Mouse (Mus musculus) embryonic facial prominence, embryonic 13.5 days (tissue): ENCODE results near the gene Cpsf3. TPM values are rescaled to one million over a fixed set of nuclear protein-coding genes. Genes with fewer than 3 reads are reported as not detected.

Experiments used
- ATAC-seq: fragments of 200-750 bp; cut with Nextera tagmentation; 2 replicates; pipeline ENCODE4 v1.8.0; 2017; ENCODE audit warnings: low read depth; ENCODE audit not compliant: insufficient number of reproducible peaks, insufficient read depth, low FRiP score, low TSS enrichment
- H3K27ac ChIP-seq: fragments of 300-500 bp; sonication (generic); 2 replicates; pipeline ENCODE4 v1.5.1; 2015; ENCODE audit warnings: moderate library complexity, mild to moderate bottlenecking, inconsistent platforms
- H3K27me3 ChIP-seq: fragments of 300-500 bp; sonication (generic); 2 replicates; pipeline ENCODE4 v1.6.1; 2015; ENCODE audit warnings: mild to moderate bottlenecking, inconsistent platforms
- H3K36me3 ChIP-seq: fragments of 300-500 bp; sonication (generic); 2 replicates; pipeline ENCODE4 v1.6.1; 2015; ENCODE audit warnings: mild to moderate bottlenecking, inconsistent platforms
- H3K4me1 ChIP-seq: fragments of 300-500 bp; sonication (generic); 2 replicates; pipeline ENCODE4 v1.6.1; 2015; ENCODE audit warnings: inconsistent platforms
- H3K4me2 ChIP-seq: fragments of 300-500 bp; sonication (generic); 2 replicates; pipeline ENCODE4 v1.6.1; 2015; ENCODE audit warnings: moderate library complexity, mild to moderate bottlenecking, inconsistent platforms
- H3K4me3 ChIP-seq: fragments of 300-500 bp; sonication (generic); 2 replicates; pipeline ENCODE4 v1.5.1; 2015; ENCODE audit warnings: mild to moderate bottlenecking, inconsistent platforms
- H3K9ac ChIP-seq: fragments of 300-500 bp; sonication (generic); 2 replicates; pipeline ENCODE4 v1.6.1; 2015; ENCODE audit warnings: mild to moderate bottlenecking, inconsistent platforms
- H3K9me3 ChIP-seq: fragments of 300-500 bp; sonication (generic); 2 replicates; pipeline ENCODE4 v1.6.1; 2016; ENCODE audit warnings: inconsistent platforms
- WGBS: fragments of 180-500 bp; shearing (Covaris S2); methylation state at CpG from one replicate; pipeline ENCODE4 v1.1.7; 2015; ENCODE audit warnings: mixed read lengths; 5-methylcytosine and 5-hydroxymethylcytosine counted together
- polyA plus RNA-seq: library from polyadenylated mRNA; unstranded; fragments of >200 nt; fragmentation: Nextera tagmentation; extraction: Ambion mirVana; gene quantifications from 2 replicates; pipeline ENCODE4 v1.2.1, GENCODE M21; 2015

Gene Cpsf3
- polyA plus RNA-seq, 1 experiment from 2014 or later: 111 TPM

GRCm38 (mm10) chr12:21301932-21302331, 16.7 kb downstream of the Cpsf3 start:
- no peaks in the 10 kb centered on the region for H3K4me1 ChIP-seq
- H3K9ac ChIP-seq: no peak overlapping the region
- H3K27ac ChIP-seq: no peak overlapping the region
- no peak overlapping the region for H3K4me3 ChIP-seq
- 90% methylated on average over 8 of the region's 8 CpGs for WGBS
- H3K4me2 ChIP-seq: no peak overlapping the region
- peaks cover 88% of the 10 kb centered on the region for H3K36me3 ChIP-seq
- H3K9me3 ChIP-seq: no peaks in the 10 kb centered on the region
- ATAC-seq: no peak
- no peaks in the 10 kb centered on the region for H3K27me3 ChIP-seq

GRCm38 (mm10) chr12:21302361-21302783, 17.2 kb downstream of the Cpsf3 start:
- Histone ChIP-seq H3K9ac (no peak overlapping the region), H3K36me3 (peaks cover 88% of the 10 kb centered on the region), H3K9me3 (no peaks in the 10 kb centered on the region), H3K4me2 (no peak overlapping the region), H3K4me1 (no peaks in the 10 kb centered on the region), H3K27ac (no peak overlapping the region), H3K4me3 (no peak overlapping the region), H3K27me3 (no peaks in the 10 kb centered on the region)
- ATAC-seq: no peak
- WGBS: 90% methylated on average over 5 of the region's 5 CpGs

- no peak for ATAC-seq
- H3K4me2 ChIP-seq: no peak overlapping the region
- no peak overlapping the region for H3K9ac ChIP-seq
- 92% methylated on average over 4 of the region's 4 CpGs for WGBS
- no peaks in the 10 kb centered on the region for H3K27me3 ChIP-seq
- H3K4me3 ChIP-seq: no peak overlapping the region
- H3K9me3 ChIP-seq: no peaks in the 10 kb centered on the region
- no peaks in the 10 kb centered on the region for H3K4me1 ChIP-seq
- H3K27ac ChIP-seq: no peak overlapping the region
- peaks cover 93% of the 10 kb centered on the region for H3K36me3 ChIP-seq
These were observed 20.6 kb downstream of the Cpsf3 start for GRCm38 (mm10) chr12:21305741-21306140.

GRCm38 (mm10) chr12:21306721-21307120, 21.5 kb downstream of the Cpsf3 start:
- Histone ChIP-seq H3K4me2 (no peak overlapping the region), H3K36me3 (peaks cover 94% of the 10 kb centered on the region), H3K4me3 (no peak overlapping the region), H3K9me3 (no peaks in the 10 kb centered on the region), H3K27ac (no peak overlapping the region), H3K9ac (no peak overlapping the region), H3K4me1 (no peaks in the 10 kb centered on the region), H3K27me3 (no peaks in the 10 kb centered on the region)
- WGBS: 74% methylated on average over 4 of the region's 4 CpGs
- no peak for ATAC-seq

GRCm38 (mm10) chr12:21312201-21312600, 27.0 kb downstream of the Cpsf3 start:
- Histone ChIP-seq H3K4me1 (peaks cover 4% of the 10 kb centered on the region), H3K9ac (no peak overlapping the region), H3K36me3 (peaks cover 79% of the 10 kb centered on the region), H3K4me3 (no peak overlapping the region), H3K4me2 (no peak overlapping the region), H3K27ac (no peak overlapping the region), H3K27me3 (no peaks in the 10 kb centered on the region), H3K9me3 (no peaks in the 10 kb centered on the region)
- no peak for ATAC-seq
- 86% methylated on average over 5 of the region's 5 CpGs for WGBS

GRCm38 (mm10) chr12:21315923-21316868, 31.0 kb downstream of the Cpsf3 start, which contains the start of gene Iah1:
Gene Iah1 (plus strand): TSS chr12:21316389.
- Histone ChIP-seq H3K9ac (peak within 1 kb of the TSS; percentile 85), H3K4me3 (peak within 1 kb of the TSS; percentile 70), H3K9me3 (no peaks in the 10 kb centered on the region), H3K27me3 (no peaks in the 10 kb centered on the region), H3K27ac (peak within 1 kb of the TSS; percentile 84), H3K36me3 (peaks cover 64% of the 10 kb centered on the region), H3K4me1 (peaks cover 8% of the 10 kb centered on the region), H3K4me2 (peak within 1 kb of the TSS; percentile 60)
- WGBS: 3% methylated on average over 59 of the region's 59 CpGs
- peak; percentile 86 for ATAC-seq

- peak overlapping the region; percentile 70 for H3K4me3 ChIP-seq
- H3K27me3 ChIP-seq: no peaks in the 10 kb centered on the region
- H3K9me3 ChIP-seq: no peaks in the 10 kb centered on the region
- peaks cover 57% of the 10 kb centered on the region for H3K36me3 ChIP-seq
- ATAC-seq: no peak
- H3K4me1 ChIP-seq: peaks cover 8% of the 10 kb centered on the region
- H3K4me2 ChIP-seq: peak overlapping the region; percentile 60
- 0 out of 2 replicates have a peak overlapping the region, but pooled peaks have one; percentile 84 for H3K27ac ChIP-seq
- WGBS: 24% methylated on average over 7 of the region's 7 CpGs
- H3K9ac ChIP-seq: peak overlapping the region; percentile 85
These were observed 31.7 kb downstream of the Cpsf3 start for GRCm38 (mm10) chr12:21316869-21317265.

- H3K27me3 ChIP-seq: no peaks in the 10 kb centered on the region
- peaks cover 57% of the 10 kb centered on the region for H3K36me3 ChIP-seq
- no peak for ATAC-seq
- no peak overlapping the region for H3K9ac ChIP-seq
- H3K4me2 ChIP-seq: no peak overlapping the region
- H3K27ac ChIP-seq: no peak overlapping the region
- no peak overlapping the region for H3K4me3 ChIP-seq
- H3K4me1 ChIP-seq: peaks cover 8% of the 10 kb centered on the region
- WGBS: 76% methylated on average over 12 of the region's 12 CpGs
- no peaks in the 10 kb centered on the region for H3K9me3 ChIP-seq
These were observed 33.1 kb downstream of the Cpsf3 start for GRCm38 (mm10) chr12:21318143-21318895.

GRCm38 (mm10) chr12:21320317-21320716, 35.1 kb downstream of the Cpsf3 start:
- H3K9me3 ChIP-seq: no peaks in the 10 kb centered on the region
- H3K27me3 ChIP-seq: no peaks in the 10 kb centered on the region
- no peak overlapping the region for H3K27ac ChIP-seq
- ATAC-seq: no peak
- H3K4me1 ChIP-seq: peaks cover 8% of the 10 kb centered on the region
- no peak overlapping the region for H3K4me2 ChIP-seq
- no peak overlapping the region for H3K4me3 ChIP-seq
- no peak overlapping the region for H3K9ac ChIP-seq
- WGBS: 88% methylated on average over 4 of the region's 4 CpGs
- H3K36me3 ChIP-seq: peaks cover 51% of the 10 kb centered on the region

GRCm38 (mm10) chr12:21321170-21321569, 36.0 kb downstream of the Cpsf3 start:
- Histone ChIP-seq H3K36me3 (peaks cover 60% of the 10 kb centered on the region), H3K4me1 (peaks cover 8% of the 10 kb centered on the region), H3K4me3 (no peak overlapping the region), H3K9ac (no peak overlapping the region), H3K9me3 (no peaks in the 10 kb centered on the region), H3K4me2 (no peak overlapping the region), H3K27me3 (no peaks in the 10 kb centered on the region), H3K27ac (no peak overlapping the region)
- 83% methylated on average over 9 of the region's 9 CpGs for whole genome bisulfite sequencing
- ATAC-seq: no peak

- WGBS: 92% methylated on average over 4 of the region's 4 CpGs
- peaks cover 71% of the 10 kb centered on the region for H3K36me3 ChIP-seq
These were observed 37.1 kb downstream of the Cpsf3 start for GRCm38 (mm10) chr12:21322296-21322695.

More at GRCm38 (mm10) chr12:21322296-21322695, 37.1 kb downstream of the Cpsf3 start:
- H3K9ac ChIP-seq: no peak overlapping the region
- no peak overlapping the region for H3K4me3 ChIP-seq
- H3K4me2 ChIP-seq: no peak overlapping the region
- H3K27ac ChIP-seq: no peak overlapping the region
- H3K9me3 ChIP-seq: no peaks in the 10 kb centered on the region
- H3K27me3 ChIP-seq: no peaks in the 10 kb centered on the region
- H3K4me1 ChIP-seq: peaks cover 3% of the 10 kb centered on the region
- no peak for ATAC-seq
